Mouse (Mus musculus): ENCODE results near the gene Dot1l. TPM values are rescaled to one million over a fixed set of nuclear protein-coding genes. Genes with fewer than 3 reads are reported as not detected.

Dot1l gene
- polyA plus RNA-seq, 1 experiment from 2014 or later = 23.0 TPM

DNA sequence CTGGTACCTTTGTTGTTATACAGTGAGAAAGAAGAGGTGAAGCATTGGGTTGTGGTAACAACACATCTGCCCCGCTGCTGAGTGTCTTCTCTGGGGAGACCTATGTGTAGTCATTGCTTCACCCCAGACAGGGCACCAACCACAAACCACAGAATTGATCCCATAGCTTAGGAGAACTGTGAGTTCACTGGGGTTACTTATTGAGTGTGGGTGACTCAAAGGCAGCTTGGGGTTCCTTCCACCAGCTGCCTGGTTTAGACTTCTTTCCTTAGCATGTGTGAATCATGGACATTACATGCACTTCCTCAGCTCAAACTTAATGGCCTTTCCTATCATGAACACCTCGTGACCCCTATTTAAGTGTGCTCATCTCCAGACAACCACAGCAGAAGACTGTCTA lies 8.5 kb downstream of the Dot1l start:
- H3K27ac ChIP-seq (replicated peaks; ENCODE audit: low read depth, low read length) = no peak overlapping the region
- 88% methylated on average over 2 of the region's 2 CpGs for WGBS
- ATAC-seq (ENCODE audit: insufficient number of reproducible peaks, low FRiP score, low TSS enrichment, low read depth) (no peak), DNase-seq (ENCODE audit: low spot score) (no peak)
- H3K4me2 ChIP-seq (ENCODE audit: low read depth, severe bottlenecking) = no peak overlapping the region
- no peak overlapping the region for H3K9ac ChIP-seq (ENCODE audit: low read length)
- H3K4me3 ChIP-seq (ENCODE audit: low read depth, low read length) = no peak overlapping the region
- H3K4me1 ChIP-seq (ENCODE audit: control insufficient read depth, insufficient read depth, low read length) = 0 out of 2 replicates have a peak, but pooled peaks cover 3% of the 10 kb centered on the region
- H3K36me3 ChIP-seq (ENCODE audit: control insufficient read depth, insufficient read depth, low read length) = peaks cover 17% of the 10 kb centered on the region
- H3K9me3 ChIP-seq (ENCODE audit: control insufficient read depth, low read length) = no peaks in the 10 kb centered on the region
- no peaks in the 10 kb centered on the region for H3K27me3 ChIP-seq (ENCODE audit: control insufficient read depth, insufficient read depth, low read length)

DNA sequence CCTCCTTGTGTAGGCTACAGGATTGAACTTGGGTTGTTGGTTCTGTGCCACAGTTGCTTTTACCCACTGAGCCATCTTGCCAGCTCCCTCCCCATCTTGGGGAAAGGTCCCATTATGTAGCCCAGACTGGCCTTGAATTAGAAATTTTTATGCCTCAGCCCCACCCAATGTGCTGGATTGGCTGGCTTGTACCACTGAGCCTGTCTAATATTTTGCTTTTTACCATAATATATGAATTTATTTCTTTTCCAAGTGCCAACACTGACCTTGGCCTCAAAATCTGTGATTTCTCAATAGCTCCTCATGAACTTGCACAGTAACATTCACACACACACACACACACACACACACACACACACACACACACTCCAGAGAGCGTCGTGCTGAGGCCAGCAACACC lies 10.7 kb downstream of the Dot1l start:
- DNase-seq (ENCODE audit: low spot score) (no peak), ATAC-seq (ENCODE audit: insufficient number of reproducible peaks, low FRiP score, low TSS enrichment, low read depth) (no peak)
- Histone ChIP-seq H3K27me3 (ENCODE audit: control insufficient read depth, insufficient read depth, low read length) (no peaks in the 10 kb centered on the region), H3K4me3 (ENCODE audit: low read depth, low read length) (no peak overlapping the region), H3K4me1 (ENCODE audit: control insufficient read depth, insufficient read depth, low read length) (0 out of 2 replicates have a peak, but pooled peaks cover under 1% of the 10 kb centered on the region), H3K9ac (ENCODE audit: low read length) (no peak overlapping the region), H3K4me2 (ENCODE audit: low read depth, severe bottlenecking) (no peak overlapping the region), H3K36me3 (ENCODE audit: control insufficient read depth, insufficient read depth, low read length) (peaks cover 21% of the 10 kb centered on the region), H3K9me3 (ENCODE audit: control insufficient read depth, low read length) (no peaks in the 10 kb centered on the region), H3K27ac (replicated peaks; ENCODE audit: low read depth, low read length) (no peak overlapping the region)
- 100% methylated on average over 2 of the region's 2 CpGs for WGBS

DNA sequence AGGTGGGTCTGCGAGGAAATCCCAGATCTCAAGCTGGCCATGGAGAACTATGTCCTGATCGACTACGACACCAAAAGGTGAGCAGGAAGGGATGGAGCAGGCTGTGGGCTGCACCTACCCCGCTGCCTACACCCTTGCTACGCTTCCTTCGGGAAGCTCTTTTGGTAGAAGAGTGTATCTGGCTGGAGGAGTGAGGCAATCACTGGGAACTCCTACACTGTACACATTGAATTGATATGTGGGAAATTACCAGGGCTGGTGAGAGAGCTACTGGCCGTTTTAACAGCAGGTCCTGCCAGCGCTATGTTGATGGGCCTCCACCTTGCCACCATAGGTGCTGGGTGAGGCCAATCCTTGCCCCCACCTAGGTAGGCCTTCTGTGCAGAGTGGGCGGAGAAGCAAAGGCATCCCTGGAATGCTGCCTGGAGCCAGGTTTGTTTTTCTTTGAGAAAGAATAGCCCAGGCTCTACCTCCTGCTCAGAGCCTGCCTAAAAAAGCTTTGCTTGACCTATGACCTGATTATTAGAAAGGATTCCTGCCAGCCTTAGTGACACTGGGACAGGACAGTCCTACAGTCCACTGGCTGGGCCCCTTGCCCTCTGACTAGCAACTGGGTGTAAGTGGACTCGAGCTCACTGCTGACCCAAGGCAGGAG lies 11.3 kb downstream of the Dot1l start:
- Histone ChIP-seq H3K27me3 (ENCODE audit: control insufficient read depth, insufficient read depth, low read length) (no peaks in the 10 kb centered on the region), H3K4me2 (ENCODE audit: low read depth, severe bottlenecking) (no peak overlapping the region), H3K4me1 (ENCODE audit: control insufficient read depth, insufficient read depth, low read length) (no peaks in the 10 kb centered on the region), H3K27ac (replicated peaks; ENCODE audit: low read depth, low read length) (no peak overlapping the region), H3K9me3 (ENCODE audit: control insufficient read depth, low read length) (no peaks in the 10 kb centered on the region), H3K4me3 (ENCODE audit: low read depth, low read length) (no peak overlapping the region), H3K9ac (ENCODE audit: low read length) (no peak overlapping the region), H3K36me3 (ENCODE audit: control insufficient read depth, insufficient read depth, low read length) (peaks cover 26% of the 10 kb centered on the region)
- no peak for DNase-seq (ENCODE audit: low spot score)
- WGBS = 83% methylated on average over 10 of the region's 10 CpGs
- no peak for ATAC-seq (ENCODE audit: insufficient number of reproducible peaks, low FRiP score, low TSS enrichment, low read depth)

DNA sequence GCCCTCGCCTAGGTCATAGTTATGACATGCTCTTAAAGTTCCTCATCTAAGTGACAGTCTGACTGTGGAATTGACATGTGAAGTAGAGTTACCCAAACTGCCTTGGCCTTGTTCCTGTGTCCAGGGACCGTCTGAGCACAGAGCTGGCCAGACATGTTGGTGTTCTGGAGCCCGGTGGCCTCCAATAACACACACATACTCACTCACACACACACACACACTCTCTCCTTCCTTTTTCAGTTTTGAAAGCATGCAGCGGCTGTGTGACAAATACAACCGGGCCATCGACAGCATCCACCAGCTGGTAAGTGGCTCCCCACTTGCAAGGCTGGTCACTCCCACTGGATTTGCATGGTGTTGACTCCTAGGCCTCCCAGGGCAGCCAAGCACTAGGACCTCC lies 13.4 kb downstream of the Dot1l start:
- H3K27ac ChIP-seq (replicated peaks; ENCODE audit: low read depth, low read length) = no peak overlapping the region
- H3K27me3 ChIP-seq (ENCODE audit: control insufficient read depth, insufficient read depth, low read length) = no peaks in the 10 kb centered on the region
- ATAC-seq (ENCODE audit: insufficient number of reproducible peaks, low FRiP score, low TSS enrichment, low read depth) (no peak), DNase-seq (ENCODE audit: low spot score) (no peak)
- no peak overlapping the region for H3K9ac ChIP-seq (ENCODE audit: low read length)
- H3K36me3 ChIP-seq (ENCODE audit: control insufficient read depth, insufficient read depth, low read length) = peaks cover 40% of the 10 kb centered on the region
- no peak overlapping the region for H3K4me3 ChIP-seq (ENCODE audit: low read depth, low read length)
- 94% methylated on average over 6 of the region's 6 CpGs for WGBS
- H3K4me1 ChIP-seq (ENCODE audit: control insufficient read depth, insufficient read depth, low read length) = no peaks in the 10 kb centered on the region
- H3K9me3 ChIP-seq (ENCODE audit: control insufficient read depth, low read length) = no peaks in the 10 kb centered on the region
- no peak overlapping the region for H3K4me2 ChIP-seq (ENCODE audit: low read depth, severe bottlenecking)

DNA sequence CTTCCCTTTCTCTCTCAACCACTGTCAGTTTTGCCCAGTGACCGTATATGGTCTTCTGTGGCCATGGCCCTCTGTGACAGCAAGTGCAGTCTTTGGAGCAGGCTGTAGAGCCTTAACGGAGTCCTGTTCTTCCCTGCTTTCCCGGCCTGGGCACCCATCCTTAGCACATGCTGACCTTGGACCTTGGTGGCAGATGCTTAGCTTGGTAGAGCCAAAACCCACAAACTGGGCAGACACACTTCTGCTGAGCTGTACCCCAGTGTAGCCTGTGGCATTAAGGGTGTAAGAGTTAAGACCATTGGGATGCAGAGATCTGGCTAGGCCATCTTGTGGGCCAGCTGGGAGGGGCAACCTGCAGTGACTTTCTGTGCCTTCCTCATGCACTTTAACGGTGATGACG lies 18.8 kb downstream of the Dot1l start:
- H3K9ac ChIP-seq (ENCODE audit: low read length) = 0 out of 2 replicates have a peak overlapping the region, but pooled peaks have one; percentile 5
- no peak overlapping the region for H3K4me3 ChIP-seq (ENCODE audit: low read depth, low read length)
- H3K9me3 ChIP-seq (ENCODE audit: control insufficient read depth, low read length) = no peaks in the 10 kb centered on the region
- no peaks in the 10 kb centered on the region for H3K27me3 ChIP-seq (ENCODE audit: control insufficient read depth, insufficient read depth, low read length)
- 78% methylated on average over 5 of the region's 5 CpGs for WGBS
- no peaks in the 10 kb centered on the region for H3K4me1 ChIP-seq (ENCODE audit: control insufficient read depth, insufficient read depth, low read length)
- H3K36me3 ChIP-seq (ENCODE audit: control insufficient read depth, insufficient read depth, low read length) = peaks cover 40% of the 10 kb centered on the region
- H3K4me2 ChIP-seq (ENCODE audit: low read depth, severe bottlenecking) = no peak overlapping the region
- ATAC-seq (ENCODE audit: insufficient number of reproducible peaks, low FRiP score, low TSS enrichment, low read depth) (no peak), DNase-seq (ENCODE audit: low spot score) (no peak)
- H3K27ac ChIP-seq (replicated peaks; ENCODE audit: low read depth, low read length) = no peak overlapping the region

DNA sequence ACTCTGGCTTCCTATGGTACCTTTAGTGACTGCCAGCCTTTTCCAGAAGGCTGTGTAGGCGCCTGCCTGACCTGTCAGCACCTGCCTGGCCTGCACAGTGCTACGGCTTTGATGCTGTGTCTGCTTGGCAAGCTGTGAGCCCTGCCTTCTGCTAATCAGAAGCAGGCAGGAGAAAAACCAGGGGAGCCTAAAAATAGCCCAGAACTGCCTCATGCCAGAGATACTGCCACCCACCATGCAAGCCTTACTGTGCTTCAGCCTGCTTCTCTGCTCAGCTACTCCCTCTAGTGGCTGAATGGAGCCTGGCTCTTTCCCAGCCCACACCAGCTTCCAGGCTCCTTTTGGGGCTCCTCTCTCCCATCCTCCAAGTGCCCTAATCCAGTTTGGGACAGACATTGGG lies 19.5 kb downstream of the Dot1l start:
- Histone ChIP-seq H3K36me3 (ENCODE audit: control insufficient read depth, insufficient read depth, low read length) (peaks cover 46% of the 10 kb centered on the region), H3K4me2 (ENCODE audit: low read depth, severe bottlenecking) (no peak overlapping the region), H3K9ac (ENCODE audit: low read length) (no peak overlapping the region), H3K27me3 (ENCODE audit: control insufficient read depth, insufficient read depth, low read length) (no peaks in the 10 kb centered on the region), H3K4me1 (ENCODE audit: control insufficient read depth, insufficient read depth, low read length) (no peaks in the 10 kb centered on the region), H3K4me3 (ENCODE audit: low read depth, low read length) (no peak overlapping the region), H3K27ac (replicated peaks; ENCODE audit: low read depth, low read length) (no peak overlapping the region), H3K9me3 (ENCODE audit: control insufficient read depth, low read length) (no peaks in the 10 kb centered on the region)
- WGBS = 8% methylated on average over 2 of the region's 2 CpGs
- DNase-seq (ENCODE audit: low spot score) (peak; percentile 80), ATAC-seq (ENCODE audit: insufficient number of reproducible peaks, low FRiP score, low TSS enrichment, low read depth) (peak; percentile 82)

- no peak for ATAC-seq (ENCODE audit: insufficient number of reproducible peaks, low FRiP score, low TSS enrichment, low read depth)
- no peaks in the 10 kb centered on the region for H3K9me3 ChIP-seq (ENCODE audit: control insufficient read depth, low read length)
Measured at GRCm38 (mm10) chr10:80774981-80775380, 20.0 kb downstream of the Dot1l start.

DNA sequence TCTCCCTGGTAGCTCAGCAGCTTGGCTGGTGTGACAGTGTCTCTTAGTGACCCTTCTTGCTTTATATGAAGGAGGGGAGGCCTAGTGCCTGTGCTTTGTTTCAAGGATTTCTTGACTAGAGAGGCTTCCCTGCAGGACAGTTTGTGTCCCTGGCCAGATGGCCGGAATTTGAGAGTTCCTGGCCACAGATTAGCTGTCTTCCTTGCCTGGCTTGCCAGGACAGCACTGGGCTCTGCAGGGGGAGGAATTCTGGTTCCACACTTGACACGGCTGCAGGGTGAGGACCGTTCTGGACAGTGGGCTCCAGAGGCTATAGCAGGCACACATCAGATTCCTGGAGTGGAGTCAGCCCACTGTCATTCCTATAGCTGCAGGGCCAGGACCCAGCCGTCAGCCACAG lies 20.7 kb downstream of the Dot1l start:
- Histone ChIP-seq H3K36me3 (ENCODE audit: control insufficient read depth, insufficient read depth, low read length) (peaks cover 46% of the 10 kb centered on the region), H3K9me3 (ENCODE audit: control insufficient read depth, low read length) (no peaks in the 10 kb centered on the region), H3K4me3 (ENCODE audit: low read depth, low read length) (no peak overlapping the region), H3K27ac (replicated peaks; ENCODE audit: low read depth, low read length) (no peak overlapping the region), H3K4me1 (ENCODE audit: control insufficient read depth, insufficient read depth, low read length) (no peaks in the 10 kb centered on the region), H3K27me3 (ENCODE audit: control insufficient read depth, insufficient read depth, low read length) (no peaks in the 10 kb centered on the region), H3K9ac (ENCODE audit: low read length) (no peak overlapping the region), H3K4me2 (ENCODE audit: low read depth, severe bottlenecking) (no peak overlapping the region)
- no peak for DNase-seq (ENCODE audit: low spot score)
- WGBS = 93% methylated on average over 4 of the region's 4 CpGs
- no peak for ATAC-seq (ENCODE audit: insufficient number of reproducible peaks, low FRiP score, low TSS enrichment, low read depth)

More at GRCm38 (mm10) chr10:80774981-80775380, 20.0 kb downstream of the Dot1l start:
- Histone ChIP-seq H3K27ac (replicated peaks; ENCODE audit: low read depth, low read length) (no peak overlapping the region), H3K9ac (ENCODE audit: low read length) (no peak overlapping the region), H3K27me3 (ENCODE audit: control insufficient read depth, insufficient read depth, low read length) (no peaks in the 10 kb centered on the region), H3K4me3 (ENCODE audit: low read depth, low read length) (no peak overlapping the region), H3K4me1 (ENCODE audit: control insufficient read depth, insufficient read depth, low read length) (no peaks in the 10 kb centered on the region), H3K4me2 (ENCODE audit: low read depth, severe bottlenecking) (no peak overlapping the region), H3K36me3 (ENCODE audit: control insufficient read depth, insufficient read depth, low read length) (peaks cover 46% of the 10 kb centered on the region)
- DNase-seq (ENCODE audit: low spot score) = no peak
- 91% methylated on average over 4 of the region's 4 CpGs for WGBS

DNA sequence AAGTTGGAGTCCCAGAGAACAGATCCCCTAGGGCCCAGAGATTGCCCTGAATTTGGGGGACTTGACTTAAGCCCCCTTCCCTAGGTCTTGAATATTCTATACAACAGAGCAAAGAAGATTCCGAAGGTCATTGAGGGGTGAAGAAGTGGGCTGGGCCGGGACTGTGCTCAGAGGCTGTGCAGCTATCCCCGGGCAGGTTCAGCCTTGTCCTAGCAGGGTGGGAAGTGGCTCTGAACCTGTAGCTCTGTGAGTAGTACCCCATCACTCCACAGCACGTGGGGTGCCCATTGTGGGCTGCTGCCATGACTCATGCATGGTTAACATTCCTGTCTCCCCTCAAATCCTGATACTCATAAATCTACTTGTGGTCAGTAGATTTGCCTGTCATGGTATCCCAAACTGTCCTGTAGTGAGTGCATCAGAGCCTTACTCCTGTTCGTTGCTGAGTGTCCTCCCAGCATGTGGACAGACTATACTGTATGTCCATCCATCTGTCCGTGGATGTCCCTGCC lies 21.4 kb downstream of the Dot1l start:
- no peak overlapping the region for H3K4me2 ChIP-seq (ENCODE audit: low read depth, severe bottlenecking)
- H3K9ac ChIP-seq (ENCODE audit: low read length) = no peak overlapping the region
- H3K9me3 ChIP-seq (ENCODE audit: control insufficient read depth, low read length) = no peaks in the 10 kb centered on the region
- H3K4me3 ChIP-seq (ENCODE audit: low read depth, low read length) = no peak overlapping the region
- no peak overlapping the region for H3K27ac ChIP-seq (replicated peaks; ENCODE audit: low read depth, low read length)
- peaks cover 45% of the 10 kb centered on the region for H3K36me3 ChIP-seq (ENCODE audit: control insufficient read depth, insufficient read depth, low read length)
- H3K4me1 ChIP-seq (ENCODE audit: control insufficient read depth, insufficient read depth, low read length) = no peaks in the 10 kb centered on the region
- no peaks in the 10 kb centered on the region for H3K27me3 ChIP-seq (ENCODE audit: control insufficient read depth, insufficient read depth, low read length)
- ATAC-seq (ENCODE audit: insufficient number of reproducible peaks, low FRiP score, low TSS enrichment, low read depth) (no peak), DNase-seq (ENCODE audit: low spot score) (no peak)
- 87% methylated on average over 6 of the region's 6 CpGs for WGBS
